Mouse (Mus musculus): ENCODE results near the gene Elavl3. TPM values are rescaled to one million over a fixed set of nuclear protein-coding genes. Genes with fewer than 3 reads are reported as not detected.

Elavl3 gene
- not detected for polyA plus RNA-seq (2017; shearing (Covaris generic))

GRCm38 (mm10) chr9:22051958-22052254 is at the start of gene Elavl3:
Gene Elavl3 (minus strand): TSS chr9:22052023.

GRCm38 (mm10) chr9:22098993-22099696 is 47.3 kb upstream of the Elavl3 start, which contains the start of gene Cnn1:
Gene Cnn1 (plus strand): TSS chr9:22099216.

DNA sequence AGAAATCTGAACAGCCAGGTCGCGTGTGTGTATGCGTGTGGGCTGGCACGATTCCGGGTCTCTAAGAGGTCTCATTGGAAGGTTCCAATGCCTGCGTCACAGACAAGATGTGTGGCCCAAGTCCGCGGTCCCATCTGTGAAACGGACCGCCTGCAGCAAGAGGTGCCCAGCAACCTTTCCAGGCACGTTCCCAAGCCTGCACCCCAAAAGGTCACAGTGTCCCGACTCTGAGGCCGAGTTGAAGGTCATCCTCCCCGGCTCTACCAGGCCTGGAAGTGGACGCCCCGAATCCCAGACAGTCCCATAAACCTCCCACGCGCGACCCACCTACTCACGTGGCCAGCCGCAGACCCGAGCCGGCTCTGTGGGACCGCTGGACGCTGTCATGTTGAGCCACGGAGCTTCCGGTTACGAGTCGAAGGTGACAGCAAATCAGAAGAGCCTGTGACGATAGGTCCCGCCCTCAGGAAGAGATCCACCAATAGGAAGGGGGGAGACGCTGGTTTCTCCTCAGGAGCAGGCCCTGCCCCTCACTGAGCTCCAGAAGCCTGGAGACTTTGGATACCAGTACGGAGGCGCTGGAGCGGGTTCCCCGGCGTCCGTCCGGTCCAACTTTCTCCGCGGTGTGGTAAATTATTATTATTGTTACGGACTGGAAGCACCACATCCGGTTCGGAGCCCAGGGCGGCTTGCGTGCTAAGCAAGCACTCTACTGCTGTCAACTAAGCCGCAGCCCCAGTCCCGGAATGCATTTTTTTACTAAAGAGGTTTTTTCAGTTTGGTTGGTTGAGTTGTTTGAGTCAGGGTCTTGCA is 33.4 kb upstream of the Elavl3 start, which contains the start of gene Ecsit:
Gene Ecsit (minus strand): TSS at position 417 of the 813 bp plus-strand sequence.

DNA sequence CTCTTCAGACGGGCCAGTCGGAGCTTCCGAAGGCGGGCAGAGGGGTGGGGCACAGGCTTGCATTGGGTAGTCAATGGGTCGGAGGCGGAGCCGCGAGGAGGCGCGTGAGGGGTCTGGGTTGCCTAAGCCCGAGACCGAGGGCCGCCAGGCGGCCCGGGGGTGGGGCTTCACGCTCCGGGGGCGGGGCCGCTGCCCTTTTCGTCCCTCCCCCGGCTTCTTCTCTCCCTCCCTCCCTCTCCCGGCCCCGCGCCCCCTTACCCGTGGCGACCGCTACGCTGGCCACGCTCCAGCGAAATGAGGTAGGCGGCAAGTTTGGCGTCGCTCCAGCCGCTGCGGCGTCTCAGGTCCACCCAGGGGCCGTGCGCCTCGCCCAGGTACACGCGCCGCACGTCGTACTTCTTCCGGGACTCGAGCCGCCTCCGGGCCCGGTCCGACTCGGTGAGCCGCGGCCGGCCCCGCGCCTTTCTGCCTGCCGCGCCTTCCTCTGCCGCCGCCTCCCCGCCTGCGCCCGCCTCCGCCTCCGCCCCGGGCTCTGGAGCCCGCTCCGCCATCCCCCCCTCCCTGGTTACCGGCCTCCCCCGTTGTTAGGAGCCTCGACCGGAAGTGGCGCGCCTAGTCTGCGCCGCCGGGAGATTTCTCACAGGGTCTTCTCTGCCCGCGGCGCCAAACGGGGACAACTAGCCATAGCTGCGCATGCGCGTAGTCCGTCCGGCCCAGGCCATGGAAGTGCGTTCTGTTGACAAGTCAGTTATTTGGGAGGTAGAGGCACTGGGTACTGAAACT is 19.2 kb upstream of the Elavl3 start, which contains the start of the genes Gm49318 and Zfp653:
Gene Gm49318 (minus strand): TSS at position 469 of the 783 bp plus-strand sequence.
Gene Zfp653 (minus strand): TSS at position 586 of the 783 bp plus-strand sequence.

GRCm38 (mm10) chr9:22002194-22003162 is 49.3 kb downstream of the Elavl3 start, which contains the start of the genes Ccdc151 and Prkcsh:
Gene Ccdc151 (minus strand): TSS chr9:22002634.
Gene Prkcsh (plus strand): TSS chr9:22002806.

GRCm38 (mm10) chr9:21989230-21990110 is 62.4 kb downstream of the Elavl3 start, which contains the start of gene Rgl3:
Gene Rgl3 (minus strand): TSS chr9:21989446.

Other genes with a start within 250 kb of the Elavl3 start
- not detected for gene Angptl8, start 216.5 kb downstream of the Elavl3 start, polyA plus RNA-seq (2017; shearing (Covaris generic))
- gene Dock6, start 199.4 kb downstream of the Elavl3 start, polyA plus RNA-seq (2017; shearing (Covaris generic)) = 4.0 TPM
- gene Rab3d, start 133.8 kb downstream of the Elavl3 start, polyA plus RNA-seq (2017; shearing (Covaris generic)) = 11.8 TPM
- gene Ccdc159, start 124.6 kb downstream of the Elavl3 start, polyA plus RNA-seq (2017; shearing (Covaris generic)) = 0.42 TPM
- 5.5 TPM for gene Tmem205, start 124.5 kb downstream of the Elavl3 start, polyA plus RNA-seq (2017; shearing (Covaris generic))
- 1.8 TPM for gene Plppr2, start 115.0 kb downstream of the Elavl3 start, polyA plus RNA-seq (2017; shearing (Covaris generic))
- gene Swsap1, start 96.3 kb downstream of the Elavl3 start, polyA plus RNA-seq (2017; shearing (Covaris generic)) = 9.2 TPM
- 1.1 TPM for gene Epor, start 88.5 kb downstream of the Elavl3 start, polyA plus RNA-seq (2017; shearing (Covaris generic))
- not detected for gene Rgl3, start 62.6 kb downstream of the Elavl3 start, polyA plus RNA-seq (2017; shearing (Covaris generic))
- gene Ccdc151, start 49.4 kb downstream of the Elavl3 start, polyA plus RNA-seq (2017; shearing (Covaris generic)) = not detected
- 102 TPM for gene Prkcsh, start 49.2 kb downstream of the Elavl3 start, polyA plus RNA-seq (2017; shearing (Covaris generic))
- gene Gm49318, start 19.2 kb upstream of the Elavl3 start, polyA plus RNA-seq (2017; shearing (Covaris generic)) = not detected
- gene Zfp653, start 19.4 kb upstream of the Elavl3 start, polyA plus RNA-seq (2017; shearing (Covaris generic)) = 6.0 TPM
- 44.4 TPM for gene Ecsit, start 33.4 kb upstream of the Elavl3 start, polyA plus RNA-seq (2017; shearing (Covaris generic))
- gene Cnn1, start 47.2 kb upstream of the Elavl3 start, polyA plus RNA-seq (2017; shearing (Covaris generic)) = not detected
- 90.5 TPM for gene Elof1, start 65.1 kb upstream of the Elavl3 start, polyA plus RNA-seq (2017; shearing (Covaris generic))
- gene Acp5, start 83.7 kb upstream of the Elavl3 start, polyA plus RNA-seq (2017; shearing (Covaris generic)) = 236 TPM
- gene Pigyl, start 104.8 kb upstream of the Elavl3 start, polyA plus RNA-seq (2017; shearing (Covaris generic)) = 39.5 TPM
- not detected for gene Zfp872, start 136.1 kb upstream of the Elavl3 start, polyA plus RNA-seq (2017; shearing (Covaris generic))
- 57.0 TPM for gene Zfp809, start 173.7 kb upstream of the Elavl3 start, polyA plus RNA-seq (2017; shearing (Covaris generic))
- gene Zfp599, start 207.9 kb upstream of the Elavl3 start, polyA plus RNA-seq (2017; shearing (Covaris generic)) = 6.3 TPM

Data from activated CD4-positive, CD25-positive, alpha-beta regulatory T cell, adult 9 weeks (primary cell).